Mouse (Mus musculus): ENCODE measurements around the gene Tnrc18. TPM values are rescaled to one million over a fixed set of nuclear protein-coding genes. Genes with fewer than 3 reads are reported as not detected.

Tnrc18 gene
- total and polyA plus RNA-seq, 2 experiments: 4.0 to 17.8 TPM

GRCm38 (mm10) chr5:142803746-142804145 is 13.7 kb downstream of the Tnrc18 start:
- H3K4me1 ChIP-seq (ENCODE audit: control insufficient read depth, insufficient read depth, low read length): 0 out of 2 replicates have a peak, but pooled peaks cover 2% of the 10 kb centered on the region
- no peak overlapping the region for H3K4me3 ChIP-seq (ENCODE audit: insufficient read depth, low read depth, low read length)
- no peak for DNase-seq (ENCODE audit: extremely low read depth, low read depth, low spot score)
- H3K27ac ChIP-seq (replicated peaks; ENCODE audit: insufficient read depth, low read depth, low read length): no peak overlapping the region
- no peak overlapping the region for H3K9ac ChIP-seq (ENCODE audit: low read depth, low read length)
- 84% methylated on average over 1 of the region's 1 CpGs for WGBS
- peaks cover 2% of the 10 kb centered on the region; the same call in 1 of the 2 replicates for H3K36me3 ChIP-seq (ENCODE audit: control insufficient read depth, insufficient read depth, low read length)
- TF ChIP-seq POLR2A (IDR thresholded peaks at IDR 0.05; ENCODE audit: extremely low read depth, insufficient read depth, low read length): no peak
- TF ChIP-seq CTCF (IDR thresholded peaks at IDR 0.05; ENCODE audit: low read depth, low read length): no peak
- no peaks in the 10 kb centered on the region for H3K27me3 ChIP-seq (ENCODE audit: control insufficient read depth, insufficient read depth, low read length)
- H3K79me2 ChIP-seq (ENCODE audit: control insufficient read depth, insufficient read depth, low read length): peaks cover 55% of the 10 kb centered on the region

- Histone ChIP-seq H3K9ac (ENCODE audit: low read depth, low read length) (no peak overlapping the region), H3K4me3 (ENCODE audit: insufficient read depth, low read depth, low read length) (no peak overlapping the region), H3K4me1 (ENCODE audit: control insufficient read depth, insufficient read depth, low read length) (0 out of 2 replicates have a peak, but pooled peaks cover 2% of the 10 kb centered on the region), H3K79me2 (ENCODE audit: control insufficient read depth, insufficient read depth, low read length) (peaks cover 61% of the 10 kb centered on the region), H3K27me3 (ENCODE audit: control insufficient read depth, insufficient read depth, low read length) (no peaks in the 10 kb centered on the region), H3K27ac (replicated peaks; ENCODE audit: insufficient read depth, low read depth, low read length) (no peak overlapping the region), H3K36me3 (ENCODE audit: control insufficient read depth, insufficient read depth, low read length) (peaks cover 2% of the 10 kb centered on the region; the same call in 1 of the 2 replicates)
- 91% methylated on average over 4 of the region's 4 CpGs for WGBS
- no peak for TF ChIP-seq CTCF (IDR thresholded peaks at IDR 0.05; ENCODE audit: low read depth, low read length)
- TF ChIP-seq POLR2A (IDR thresholded peaks at IDR 0.05; ENCODE audit: extremely low read depth, insufficient read depth, low read length): no peak
- DNase-seq (ENCODE audit: extremely low read depth, low read depth, low spot score): no peak
Observed at GRCm38 (mm10) chr5:142802884-142803283, 14.6 kb downstream of the Tnrc18 start.

- Histone ChIP-seq H3K4me1 (ENCODE audit: control insufficient read depth, insufficient read depth, low read length) (0 out of 2 replicates have a peak, but pooled peaks cover 2% of the 10 kb centered on the region), H3K4me3 (ENCODE audit: insufficient read depth, low read depth, low read length) (no peak overlapping the region), H3K27ac (replicated peaks; ENCODE audit: insufficient read depth, low read depth, low read length) (no peak overlapping the region), H3K9ac (ENCODE audit: low read depth, low read length) (no peak overlapping the region), H3K79me2 (ENCODE audit: control insufficient read depth, insufficient read depth, low read length) (peaks cover 65% of the 10 kb centered on the region), H3K27me3 (ENCODE audit: control insufficient read depth, insufficient read depth, low read length) (no peaks in the 10 kb centered on the region), H3K36me3 (ENCODE audit: control insufficient read depth, insufficient read depth, low read length) (peaks cover 2% of the 10 kb centered on the region; the same call in 1 of the 2 replicates)
- DNase-seq (ENCODE audit: extremely low read depth, low read depth, low spot score): no peak
- WGBS: 86% methylated on average over 2 of the region's 2 CpGs
- TF ChIP-seq POLR2A (IDR thresholded peaks at IDR 0.05; ENCODE audit: extremely low read depth, insufficient read depth, low read length): no peak
- no peak for TF ChIP-seq CTCF (IDR thresholded peaks at IDR 0.05; ENCODE audit: low read depth, low read length)
Observed at GRCm38 (mm10) chr5:142801977-142802376, 15.5 kb downstream of the Tnrc18 start.

GRCm38 (mm10) chr5:142800656-142801055 is 16.8 kb downstream of the Tnrc18 start:
- peaks cover 2% of the 10 kb centered on the region; the same call in 1 of the 2 replicates for H3K4me1 ChIP-seq (ENCODE audit: control insufficient read depth, insufficient read depth, low read length)
- H3K79me2 ChIP-seq (ENCODE audit: control insufficient read depth, insufficient read depth, low read length): peaks cover 75% of the 10 kb centered on the region
- no peaks in the 10 kb centered on the region for H3K36me3 ChIP-seq (ENCODE audit: control insufficient read depth, insufficient read depth, low read length)
- no peak overlapping the region for H3K27ac ChIP-seq (replicated peaks; ENCODE audit: insufficient read depth, low read depth, low read length)
- TF ChIP-seq POLR2A (IDR thresholded peaks at IDR 0.05; ENCODE audit: extremely low read depth, insufficient read depth, low read length) (no peak), CTCF (IDR thresholded peaks at IDR 0.05; ENCODE audit: low read depth, low read length) (no peak)
- H3K27me3 ChIP-seq (ENCODE audit: control insufficient read depth, insufficient read depth, low read length): no peaks in the 10 kb centered on the region
- no peak overlapping the region for H3K4me3 ChIP-seq (ENCODE audit: insufficient read depth, low read depth, low read length)
- no peak overlapping the region for H3K9ac ChIP-seq (ENCODE audit: low read depth, low read length)
- 91% methylated on average over 6 of the region's 6 CpGs for WGBS
- DNase-seq (ENCODE audit: extremely low read depth, low read depth, low spot score): no peak

GRCm38 (mm10) chr5:142800198-142800597 is 17.3 kb downstream of the Tnrc18 start:
- no peaks in the 10 kb centered on the region for H3K27me3 ChIP-seq (ENCODE audit: control insufficient read depth, insufficient read depth, low read length)
- H3K36me3 ChIP-seq (ENCODE audit: control insufficient read depth, insufficient read depth, low read length): no peaks in the 10 kb centered on the region
- H3K79me2 ChIP-seq (ENCODE audit: control insufficient read depth, insufficient read depth, low read length): peaks cover 80% of the 10 kb centered on the region
- 83% methylated on average over 8 of the region's 8 CpGs for WGBS
- no peak overlapping the region for H3K4me3 ChIP-seq (ENCODE audit: insufficient read depth, low read depth, low read length)
- peaks cover 2% of the 10 kb centered on the region; the same call in 1 of the 2 replicates for H3K4me1 ChIP-seq (ENCODE audit: control insufficient read depth, insufficient read depth, low read length)
- TF ChIP-seq POLR2A (IDR thresholded peaks at IDR 0.05; ENCODE audit: extremely low read depth, insufficient read depth, low read length): no peak
- no peak for TF ChIP-seq CTCF (IDR thresholded peaks at IDR 0.05; ENCODE audit: low read depth, low read length)
- no peak for DNase-seq (ENCODE audit: extremely low read depth, low read depth, low spot score)
- H3K9ac ChIP-seq (ENCODE audit: low read depth, low read length): no peak overlapping the region
- H3K27ac ChIP-seq (replicated peaks; ENCODE audit: insufficient read depth, low read depth, low read length): no peak overlapping the region

GRCm38 (mm10) chr5:142799259-142799658 is 18.2 kb downstream of the Tnrc18 start:
- peaks cover 89% of the 10 kb centered on the region for H3K79me2 ChIP-seq (ENCODE audit: control insufficient read depth, insufficient read depth, low read length)
- no peaks in the 10 kb centered on the region for H3K36me3 ChIP-seq (ENCODE audit: control insufficient read depth, insufficient read depth, low read length)
- WGBS: 82% methylated on average over 4 of the region's 4 CpGs
- no peak overlapping the region for H3K9ac ChIP-seq (ENCODE audit: low read depth, low read length)
- DNase-seq (ENCODE audit: extremely low read depth, low read depth, low spot score): no peak
- peaks cover 2% of the 10 kb centered on the region; the same call in 1 of the 2 replicates for H3K4me1 ChIP-seq (ENCODE audit: control insufficient read depth, insufficient read depth, low read length)
- no peak overlapping the region for H3K27ac ChIP-seq (replicated peaks; ENCODE audit: insufficient read depth, low read depth, low read length)
- no peak for TF ChIP-seq POLR2A (IDR thresholded peaks at IDR 0.05; ENCODE audit: extremely low read depth, insufficient read depth, low read length)
- no peak for TF ChIP-seq CTCF (IDR thresholded peaks at IDR 0.05; ENCODE audit: low read depth, low read length)
- no peaks in the 10 kb centered on the region for H3K27me3 ChIP-seq (ENCODE audit: control insufficient read depth, insufficient read depth, low read length)
- no peak overlapping the region for H3K4me3 ChIP-seq (ENCODE audit: insufficient read depth, low read depth, low read length)
